Mouse (Mus musculus): ENCODE data around the gene Gstt1. TPM values are rescaled to one million over a fixed set of nuclear protein-coding genes. Genes with fewer than 3 reads are reported as not detected.
A peak's percentile ranks its signal among the peaks of the same experiment; 100 is the strongest.

Gene Gstt1
- polyA plus RNA-seq, 1 experiment from 2014 or later, result 9.8 TPM

DNA sequence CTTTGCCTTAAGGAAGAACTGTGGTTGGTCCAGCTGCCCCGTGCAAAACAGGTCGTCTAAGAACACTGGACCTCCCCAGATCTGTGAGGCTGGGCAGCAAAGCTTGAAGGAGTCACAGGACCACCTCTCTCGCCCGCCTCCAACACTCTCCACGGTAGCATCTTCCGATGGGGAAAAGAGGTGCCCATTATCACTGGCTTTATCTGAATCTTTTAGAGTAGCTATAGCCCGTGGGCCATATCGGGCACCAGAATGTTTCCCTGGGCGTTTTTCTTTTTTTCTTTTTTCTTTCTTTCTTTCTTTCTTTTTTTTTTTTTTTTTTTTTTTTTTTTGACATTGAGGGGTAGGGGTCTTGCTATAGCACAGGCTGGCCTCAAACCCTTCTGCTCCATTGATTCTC lies 36.3 kb upstream of the Gstt1 start:
- WGBS, result 14% methylated on average over 9 of the region's 9 CpGs

GRCm38 (mm10) chr10:75834250-75834649 lies 35.9 kb upstream of the Gstt1 start:
- H3K4me1 ChIP-seq (ENCODE audit: control insufficient read depth, insufficient read depth, low read length), result peaks cover 21% of the 10 kb centered on the region; the same call in 1 of the 2 replicates
- no peak for ATAC-seq (ENCODE audit: low FRiP score, low TSS enrichment)
- H3K9ac ChIP-seq (replicated peaks; ENCODE audit: low read length), result peak overlapping the region; percentile 44; the same call in 1 of the 2 replicates
- peak overlapping the region; percentile 32 for H3K4me3 ChIP-seq (replicated peaks; ENCODE audit: low read depth, low read length)
- H3K36me3 ChIP-seq (ENCODE audit: control insufficient read depth, insufficient read depth, low read length), result no peaks in the 10 kb centered on the region
- H3K9me3 ChIP-seq (ENCODE audit: control insufficient read depth, low read length), result no peaks in the 10 kb centered on the region
- no peak overlapping the region for H3K27ac ChIP-seq (replicated peaks; ENCODE audit: low read depth, low read length)
- peak overlapping the region; percentile 64 for H3K4me2 ChIP-seq (ENCODE audit: low read length)
- 3% methylated on average over 21 of the region's 21 CpGs for WGBS
- peaks cover 22% of the 10 kb centered on the region for H3K27me3 ChIP-seq (ENCODE audit: control insufficient read depth, insufficient read depth, low read length)
- peak; percentile 79 for DNase-seq

More for the DNA sequence above, 36.3 kb upstream of the Gstt1 start:
- Histone ChIP-seq H3K4me2 (ENCODE audit: low read length) (peak overlapping the region; percentile 64), H3K9me3 (ENCODE audit: control insufficient read depth, low read length) (no peaks in the 10 kb centered on the region), H3K36me3 (ENCODE audit: control insufficient read depth, insufficient read depth, low read length) (no peaks in the 10 kb centered on the region), H3K4me3 (replicated peaks; ENCODE audit: low read depth, low read length) (peak overlapping the region; percentile 32), H3K27ac (replicated peaks; ENCODE audit: low read depth, low read length) (no peak overlapping the region), H3K27me3 (ENCODE audit: control insufficient read depth, insufficient read depth, low read length) (peaks cover 22% of the 10 kb centered on the region), H3K9ac (replicated peaks; ENCODE audit: low read length) (peak overlapping the region; percentile 44; the same call in 1 of the 2 replicates), H3K4me1 (ENCODE audit: control insufficient read depth, insufficient read depth, low read length) (peaks cover 21% of the 10 kb centered on the region; the same call in 1 of the 2 replicates)
- no peak for DNase-seq
- no peak for ATAC-seq (ENCODE audit: low FRiP score, low TSS enrichment)

GRCm38 (mm10) chr10:75833456-75834080 lies 35.2 kb upstream of the Gstt1 start:
- WGBS, result 20% methylated on average over 21 of the region's 21 CpGs

GRCm38 (mm10) chr10:75832272-75832895 lies 34.0 kb upstream of the Gstt1 start:
- H3K9ac ChIP-seq (replicated peaks; ENCODE audit: low read length), result no peak overlapping the region
- no peaks in the 10 kb centered on the region for H3K9me3 ChIP-seq (ENCODE audit: control insufficient read depth, low read length)
- ATAC-seq (ENCODE audit: low FRiP score, low TSS enrichment) (no peak), DNase-seq (peak; percentile 19)
- H3K4me2 ChIP-seq (ENCODE audit: low read length), result no peak overlapping the region
- no peaks in the 10 kb centered on the region for H3K36me3 ChIP-seq (ENCODE audit: control insufficient read depth, insufficient read depth, low read length)
- H3K4me3 ChIP-seq (replicated peaks; ENCODE audit: low read depth, low read length), result no peak overlapping the region
- H3K27ac ChIP-seq (replicated peaks; ENCODE audit: low read depth, low read length), result no peak overlapping the region
- peaks cover 22% of the 10 kb centered on the region for H3K27me3 ChIP-seq (ENCODE audit: control insufficient read depth, insufficient read depth, low read length)
- H3K4me1 ChIP-seq (ENCODE audit: control insufficient read depth, insufficient read depth, low read length), result peaks cover 13% of the 10 kb centered on the region; the same call in 1 of the 2 replicates
- 70% methylated on average over 13 of the region's 13 CpGs for WGBS

More at GRCm38 (mm10) chr10:75833456-75834080, 35.2 kb upstream of the Gstt1 start:
- H3K27ac ChIP-seq (replicated peaks; ENCODE audit: low read depth, low read length), result no peak overlapping the region
- H3K4me1 ChIP-seq (ENCODE audit: control insufficient read depth, insufficient read depth, low read length), result peaks cover 21% of the 10 kb centered on the region; the same call in 1 of the 2 replicates
- H3K36me3 ChIP-seq (ENCODE audit: control insufficient read depth, insufficient read depth, low read length), result no peaks in the 10 kb centered on the region
- peak overlapping the region; percentile 64 for H3K4me2 ChIP-seq (ENCODE audit: low read length)
- H3K9me3 ChIP-seq (ENCODE audit: control insufficient read depth, low read length), result no peaks in the 10 kb centered on the region
- DNase-seq (no peak), ATAC-seq (ENCODE audit: low FRiP score, low TSS enrichment) (no peak)
- peak overlapping the region; percentile 32 for H3K4me3 ChIP-seq (replicated peaks; ENCODE audit: low read depth, low read length)
- H3K27me3 ChIP-seq (ENCODE audit: control insufficient read depth, insufficient read depth, low read length), result peaks cover 22% of the 10 kb centered on the region
- no peak overlapping the region; the same call in 1 of the 2 replicates for H3K9ac ChIP-seq (replicated peaks; ENCODE audit: low read length)

DNA sequence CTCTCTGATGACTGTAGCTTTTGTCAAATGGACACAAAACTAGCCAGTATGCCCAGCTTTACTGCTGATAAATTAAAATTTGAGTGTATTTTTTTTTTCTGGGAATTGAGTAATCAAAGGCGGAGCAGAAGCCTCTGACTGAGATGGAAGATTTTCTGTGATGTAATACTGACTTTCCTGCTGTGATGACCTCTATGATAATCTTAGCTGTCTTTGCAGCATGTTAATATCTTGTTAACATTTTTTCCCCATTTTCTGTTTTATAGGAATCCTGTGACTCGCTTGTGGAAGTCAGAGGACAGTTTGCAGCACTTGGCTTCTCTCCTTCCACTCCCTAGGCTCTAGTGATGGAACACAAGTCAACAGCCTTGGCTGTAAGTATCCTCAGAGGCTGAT lies 31.9 kb upstream of the Gstt1 start:
- no peak for ATAC-seq (ENCODE audit: low FRiP score, low TSS enrichment)
- no peak overlapping the region for H3K4me2 ChIP-seq (ENCODE audit: low read length)
- no peak overlapping the region for H3K27ac ChIP-seq (replicated peaks; ENCODE audit: low read depth, low read length)
- no peak for DNase-seq
- no peaks in the 10 kb centered on the region for H3K9me3 ChIP-seq (ENCODE audit: control insufficient read depth, low read length)
- H3K4me3 ChIP-seq (replicated peaks; ENCODE audit: low read depth, low read length), result no peak overlapping the region
- H3K9ac ChIP-seq (replicated peaks; ENCODE audit: low read length), result no peak overlapping the region
- H3K4me1 ChIP-seq (ENCODE audit: control insufficient read depth, insufficient read depth, low read length), result peaks cover 9% of the 10 kb centered on the region; the same call in 1 of the 2 replicates
- H3K27me3 ChIP-seq (ENCODE audit: control insufficient read depth, insufficient read depth, low read length), result peaks cover 22% of the 10 kb centered on the region
- 88% methylated on average over 2 of the region's 2 CpGs for WGBS
- no peaks in the 10 kb centered on the region for H3K36me3 ChIP-seq (ENCODE audit: control insufficient read depth, insufficient read depth, low read length)

DNA sequence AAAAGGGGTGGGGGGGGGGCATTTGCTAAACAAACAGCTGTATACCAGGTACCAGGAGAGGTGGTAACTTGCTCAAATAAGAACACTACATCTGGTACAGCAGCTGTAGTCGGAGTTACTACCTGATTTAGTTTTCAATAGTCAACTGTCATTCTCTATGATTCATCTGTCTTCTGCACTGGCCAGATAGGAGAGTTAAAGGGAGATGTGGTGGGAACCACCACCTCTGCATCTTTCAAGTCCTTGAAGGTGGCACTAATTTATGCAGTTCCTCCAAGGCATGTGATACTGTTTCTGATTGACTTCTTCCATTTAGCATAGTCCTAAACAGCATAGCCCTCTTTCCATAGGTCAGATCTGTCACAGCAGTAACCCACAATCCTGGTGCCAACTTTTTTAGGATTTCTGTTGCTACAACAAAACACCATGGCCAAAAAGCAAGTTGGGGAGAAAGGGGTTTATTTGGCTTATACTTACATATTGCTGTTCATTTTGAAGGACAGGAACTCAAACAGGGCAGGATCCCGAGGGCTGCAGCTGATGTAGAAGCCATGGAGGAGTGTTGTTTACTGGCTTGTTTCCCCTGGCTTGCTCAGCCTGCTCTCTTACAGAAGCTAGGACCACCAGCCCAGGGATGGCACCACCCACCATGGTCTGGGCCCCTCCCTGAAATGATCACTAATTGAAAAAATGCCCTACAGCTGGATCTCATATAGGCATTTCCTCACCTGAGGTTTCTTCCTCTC lies 31.3 kb upstream of the Gstt1 start:
- Histone ChIP-seq H3K4me3 (replicated peaks; ENCODE audit: low read depth, low read length) (no peak overlapping the region), H3K9me3 (ENCODE audit: control insufficient read depth, low read length) (no peaks in the 10 kb centered on the region), H3K4me2 (ENCODE audit: low read length) (no peak overlapping the region), H3K36me3 (ENCODE audit: control insufficient read depth, insufficient read depth, low read length) (no peaks in the 10 kb centered on the region), H3K4me1 (ENCODE audit: control insufficient read depth, insufficient read depth, low read length) (peaks cover 9% of the 10 kb centered on the region; the same call in 1 of the 2 replicates), H3K9ac (replicated peaks; ENCODE audit: low read length) (no peak overlapping the region), H3K27me3 (ENCODE audit: control insufficient read depth, insufficient read depth, low read length) (peaks cover 21% of the 10 kb centered on the region), H3K27ac (replicated peaks; ENCODE audit: low read depth, low read length) (no peak overlapping the region)
- ATAC-seq (ENCODE audit: low FRiP score, low TSS enrichment), result no peak
- DNase-seq, result no peak
- 84% methylated on average over 2 of the region's 2 CpGs for WGBS

- H3K9me3 ChIP-seq (ENCODE audit: control insufficient read depth, low read length), result no peaks in the 10 kb centered on the region
- H3K4me3 ChIP-seq (replicated peaks; ENCODE audit: low read depth, low read length), result no peak overlapping the region
- H3K27ac ChIP-seq (replicated peaks; ENCODE audit: low read depth, low read length), result no peak overlapping the region
- ATAC-seq (ENCODE audit: low FRiP score, low TSS enrichment), result no peak
- peaks cover 9% of the 10 kb centered on the region for H3K27me3 ChIP-seq (ENCODE audit: control insufficient read depth, insufficient read depth, low read length)
- peak; percentile 34 for DNase-seq
- no peak overlapping the region for H3K4me2 ChIP-seq (ENCODE audit: low read length)
- H3K4me1 ChIP-seq (ENCODE audit: control insufficient read depth, insufficient read depth, low read length), result no peaks in the 10 kb centered on the region
- no peak overlapping the region for H3K9ac ChIP-seq (replicated peaks; ENCODE audit: low read length)
- H3K36me3 ChIP-seq (ENCODE audit: control insufficient read depth, insufficient read depth, low read length), result no peaks in the 10 kb centered on the region
Measured at GRCm38 (mm10) chr10:75828500-75828931, 30.1 kb upstream of the Gstt1 start.

DNA sequence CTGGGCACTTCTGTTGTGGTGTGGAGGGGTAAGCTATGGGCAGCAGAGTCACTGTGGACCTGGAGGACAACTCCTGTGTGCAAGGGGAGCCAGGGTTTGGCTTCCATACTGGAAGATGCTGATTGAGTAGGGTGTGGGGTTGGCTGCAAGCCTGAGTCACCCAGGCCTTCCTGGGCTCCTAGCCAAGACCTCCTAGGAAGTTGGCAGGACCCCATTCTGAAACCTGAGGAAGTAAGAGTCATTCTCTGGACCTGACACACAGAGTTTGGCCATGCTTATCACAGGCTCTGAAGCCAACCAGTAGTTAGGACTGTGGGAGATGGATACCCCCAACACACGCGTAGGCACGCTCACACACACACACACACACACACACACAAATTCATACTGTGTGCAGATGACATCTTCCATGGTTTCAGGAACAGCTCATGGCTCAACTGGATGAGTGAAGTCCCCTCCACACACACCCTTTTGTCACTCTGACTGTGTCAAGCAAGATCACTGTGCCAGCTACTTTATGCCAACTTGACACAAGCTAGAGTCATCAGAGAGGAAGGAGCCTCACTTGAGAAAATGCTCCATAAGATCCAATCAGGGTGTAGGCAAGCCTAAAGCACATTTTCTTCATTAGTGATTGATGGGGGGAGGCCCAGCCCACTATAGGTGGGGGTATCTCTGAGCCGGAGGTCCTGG lies 29.4 kb upstream of the Gstt1 start:
- H3K4me3 ChIP-seq (replicated peaks; ENCODE audit: low read depth, low read length), result no peak overlapping the region
- 94% methylated on average over 4 of the region's 4 CpGs for WGBS
- no peak overlapping the region for H3K9ac ChIP-seq (replicated peaks; ENCODE audit: low read length)
- no peak overlapping the region for H3K27ac ChIP-seq (replicated peaks; ENCODE audit: low read depth, low read length)
- no peaks in the 10 kb centered on the region for H3K4me1 ChIP-seq (ENCODE audit: control insufficient read depth, insufficient read depth, low read length)
- peaks cover 4% of the 10 kb centered on the region; the same call in 1 of the 2 replicates for H3K27me3 ChIP-seq (ENCODE audit: control insufficient read depth, insufficient read depth, low read length)
- DNase-seq (peak; percentile 35), ATAC-seq (ENCODE audit: low FRiP score, low TSS enrichment) (no peak)
- no peaks in the 10 kb centered on the region for H3K9me3 ChIP-seq (ENCODE audit: control insufficient read depth, low read length)
- no peak overlapping the region for H3K4me2 ChIP-seq (ENCODE audit: low read length)
- H3K36me3 ChIP-seq (ENCODE audit: control insufficient read depth, insufficient read depth, low read length), result no peaks in the 10 kb centered on the region

Data from midbrain, embryonic 14.5 days (tissue).